ENCODE assay signal across 19 mouse cellular contexts in the genomic region with DNA sequence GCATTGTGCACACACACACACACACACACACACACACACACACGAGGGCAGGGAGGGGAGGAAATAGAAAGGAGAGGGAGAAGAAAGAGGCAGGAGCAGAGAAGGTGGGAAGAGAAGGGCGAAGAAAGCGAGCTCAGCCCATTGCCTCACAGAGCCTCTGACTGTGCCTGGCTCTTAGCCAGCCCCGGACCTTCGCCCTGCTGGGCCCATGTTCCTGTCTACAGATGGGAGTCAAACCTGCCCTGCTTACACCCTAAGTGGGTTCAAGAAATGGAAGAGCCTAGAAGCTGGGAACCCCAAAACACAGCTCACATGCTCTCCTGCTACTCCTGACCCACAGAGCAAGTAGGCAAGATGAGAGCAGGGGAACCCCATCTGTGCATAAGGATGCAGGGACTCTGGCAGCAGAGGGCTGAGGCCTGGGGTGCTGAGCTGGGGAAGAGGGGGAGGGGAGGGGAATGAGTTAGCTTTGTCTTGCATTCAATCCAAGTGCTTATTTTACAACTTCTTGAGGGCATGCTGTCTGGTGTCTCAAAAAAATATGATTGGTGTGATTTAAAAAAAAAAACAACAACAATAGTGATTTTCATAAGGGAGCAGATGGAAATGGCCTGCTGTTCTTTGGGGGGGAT.
DNase-seq lines count a peak whose midpoint lies in the region; ATAC-seq and TF ChIP-seq lines count a peak whose summit lies in the region.
"Had no signal": no experiment of that assay in that cellular context is flagged by ENCODE, and none has a peak within 500 bp of the region (broad histone marks: within the 10 kb centered on the region; RNA-seq: fewer than 3 reads in every experiment).

No protein-coding gene starts in this region.

- no peak for TF ChIP-seq CTCF in gastrocnemius, adult 2 months (IDR thresholded peaks at IDR 0.05)

- peaks cover 48% of the 10 kb centered on the region for H3K4me1 ChIP-seq in neural tube, embryonic 13.5 days (replicated peaks)
- peaks cover 28% of the 10 kb centered on the region for H3K4me1 ChIP-seq in hindbrain, embryonic 16.5 days (ENCODE audit: control insufficient read depth, insufficient read depth, low read depth, low read length)

- WGBS in neural tube, embryonic 13.5 days, result 63% methylated on average over 5 of the region's 5 CpGs
- 47% methylated on average over 5 of the region's 5 CpGs for WGBS in hindbrain, embryonic 16.5 days

- H3K9ac ChIP-seq in neural tube, embryonic 13.5 days, result 0 out of 2 replicates have a peak overlapping the region, but pooled peaks have one; percentile 8
- H3K9ac ChIP-seq in hindbrain, embryonic 16.5 days (ENCODE audit: low read depth, low read length), result no peak overlapping the region
- H3K9ac ChIP-seq: limb, embryonic 15.5 days had no signal

- H3K9me3 ChIP-seq in neural tube, embryonic 13.5 days, result no peaks in the 10 kb centered on the region
- H3K9me3 ChIP-seq in hindbrain, embryonic 16.5 days (ENCODE audit: control insufficient read depth, low read length), result no peaks in the 10 kb centered on the region
- H3K9me3 ChIP-seq: limb, embryonic 15.5 days had no signal

- DNase-seq in adrenal gland, postnatal 10 days, result peak; percentile 58
- DNase-seq in adrenal gland, postnatal 4 days (ENCODE audit: low spot score in 2 of 2), result no peak
- no peak for DNase-seq in neural tube, embryonic 10.5 days (ENCODE audit: extremely low spot score, low spot score)
- DNase-seq in layer of hippocampus, adult 11-12 months (ENCODE audit: low spot score), result no peak
- DNase-seq in embryo, embryonic 10 days (ENCODE audit: low spot score), result no peak
- no peak for DNase-seq in gastrocnemius, adult 2 months
- DNase-seq: cerebellum, adult 11-12 months; embryo, embryonic 11 days; heart, adult 2 months; kidney, postnatal 14 days; layer of hippocampus, postnatal 36 days; lung, adult 2 months; right cerebral cortex, postnatal 4 days had no signal

- peak overlapping the region; percentile 49 for H3K27ac ChIP-seq in neural tube, embryonic 13.5 days (replicated peaks)
- peak overlapping the region; percentile 68 for H3K27ac ChIP-seq in hindbrain, embryonic 16.5 days (ENCODE audit: low read depth, low read length)
- H3K27ac ChIP-seq in gastrocnemius, adult 2 months, result no peak overlapping the region
- H3K27ac ChIP-seq: heart, adult 2 months; limb, embryonic 15.5 days; macrophage had no signal

- no peak overlapping the region for H3K4me2 ChIP-seq in neural tube, embryonic 13.5 days
- no peak overlapping the region for H3K4me2 ChIP-seq in hindbrain, embryonic 16.5 days (ENCODE audit: low read length)
- H3K4me2 ChIP-seq: limb, embryonic 15.5 days had no signal

- H3K27me3 ChIP-seq in neural tube, embryonic 13.5 days, result no peaks in the 10 kb centered on the region; the same call in none of the 2 replicates
- H3K27me3 ChIP-seq in hindbrain, embryonic 16.5 days (replicated peaks; ENCODE audit: control insufficient read depth, insufficient read depth, low read length), result no peaks in the 10 kb centered on the region
- H3K27me3 ChIP-seq: limb, embryonic 15.5 days had no signal

- H3K36me3 ChIP-seq in neural tube, embryonic 13.5 days, result no peaks in the 10 kb centered on the region
- H3K36me3 ChIP-seq in hindbrain, embryonic 16.5 days (ENCODE audit: control insufficient read depth, insufficient read depth, low read length), result no peaks in the 10 kb centered on the region
- H3K36me3 ChIP-seq: limb, embryonic 15.5 days had no signal

- intact Hi-C loops in gastrocnemius, adult 2 months (cut with DNase I), result no loop called here

- no peak overlapping the region for H3K4me3 ChIP-seq in neural tube, embryonic 13.5 days
- H3K4me3 ChIP-seq in hindbrain, embryonic 16.5 days (ENCODE audit: low read length), result no peak overlapping the region
- H3K4me3 ChIP-seq in gastrocnemius, adult 2 months, result no peak overlapping the region
- H3K4me3 ChIP-seq: erythroblast, embryonic 14.5 days; heart, adult 2 months; limb, embryonic 15.5 days had no signal

- ATAC-seq in neural tube, embryonic 13.5 days (ENCODE audit: low read depth), result no peak
- ATAC-seq in hindbrain, embryonic 16.5 days, result no peak
- ATAC-seq: intestine, postnatal 0 days had no signal
